Mouse (Mus musculus) megakaryocyte-erythroid progenitor cell, adult 5-6 weeks (primary cell): ENCODE measurements around the gene Wapl. TPM values are rescaled to one million over a fixed set of nuclear protein-coding genes. Genes with fewer than 3 reads are reported as not detected.

ENCODE experiments used
- ATAC-seq: replicated peaks from 2 replicates; pipeline ENCODE4 v1.8.0; 2016; ENCODE audit warnings: mild to moderate bottlenecking, inconsistent platforms; ENCODE audit not compliant: severe bottlenecking, poor library complexity, low FRiP score, low TSS enrichment
- total RNA-seq, 2 experiments: library from RNA; stranded (forward) in 1 of 2; stranded (reverse) in 1 of 2; fragments of 200-1000, 215-1000 nt in 1 of 2; fragments of >200 nt in 1 of 2; fragmentation: Nextera tagmentation in 1 of 2; gene quantifications; 2 replicates each; pipeline ENCODE4 v1.2.3; 2014 to 2017

Wapl gene
- total RNA-seq (2014; fragmentation: Nextera tagmentation) (102 and 161 TPM in 2 replicates), total RNA-seq (2017) (201 and 208 TPM in 2 replicates)

DNA sequence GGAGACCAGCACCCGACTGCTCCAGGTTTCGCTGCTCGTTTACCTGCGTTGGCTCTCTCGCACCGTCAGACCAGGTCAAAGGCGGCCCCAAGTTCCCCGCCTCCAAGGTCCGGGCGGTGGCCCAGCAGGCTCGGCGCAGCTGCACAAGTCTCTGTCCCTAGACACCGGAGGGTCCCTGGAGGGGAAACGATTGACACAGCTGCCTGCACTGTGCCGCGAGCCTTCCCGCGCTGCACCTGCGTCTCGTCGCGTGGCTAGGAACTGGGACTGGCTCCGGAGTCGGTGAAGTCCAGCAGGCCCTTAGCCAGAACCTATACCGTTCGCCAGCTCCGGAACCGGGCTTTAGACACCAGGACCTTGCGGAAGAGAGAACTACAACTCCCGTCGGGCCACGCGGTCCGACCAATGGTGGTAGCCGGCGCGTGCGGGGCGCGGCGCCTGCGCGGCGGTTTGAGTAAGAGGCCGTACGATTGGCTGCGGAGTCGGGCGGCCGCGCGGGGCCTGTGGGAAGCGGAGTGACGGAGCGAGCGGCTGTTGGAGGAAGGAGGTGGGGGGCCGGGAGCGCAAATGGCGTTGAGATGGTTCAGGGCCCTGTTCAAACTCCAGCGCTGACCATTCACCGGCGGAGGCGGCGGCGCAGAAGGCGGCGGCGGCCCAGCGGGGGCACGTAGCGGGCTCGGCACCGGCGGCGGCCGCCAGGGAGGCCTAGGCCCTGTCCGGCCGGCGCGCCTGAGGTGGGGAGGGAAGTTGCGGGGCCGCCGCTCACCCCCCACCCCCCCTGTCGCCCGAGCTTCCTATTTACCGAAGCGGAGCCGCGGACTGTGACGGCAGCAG is at the start of gene Wapl:
TSS of gene Wapl (plus strand) at position 534 of the 834 bp plus-strand sequence.
- peak; percentile 90 for ATAC-seq

DNA sequence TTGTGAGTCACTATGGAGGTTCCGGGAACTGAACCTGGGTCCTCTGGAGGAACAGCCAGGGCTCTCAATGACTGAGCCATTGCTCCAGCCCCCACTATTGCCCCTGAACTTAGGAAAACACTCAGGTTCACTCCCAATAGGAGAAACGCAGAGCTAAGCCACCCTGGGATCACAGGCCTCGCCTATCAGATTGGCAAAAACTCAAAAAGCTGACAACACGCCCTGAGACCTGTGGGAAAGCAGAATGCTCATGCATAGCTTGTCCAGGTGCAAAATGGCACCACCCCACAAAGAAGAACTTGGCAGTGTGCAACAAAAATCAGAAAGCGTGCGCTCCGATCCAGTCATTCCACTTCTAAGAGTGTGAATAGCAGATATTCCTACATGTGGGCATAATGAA is 46.9 kb upstream of the Wapl start:
- 0 out of 2 replicates have a peak, but pooled peaks have one; percentile 36 for ATAC-seq

DNA sequence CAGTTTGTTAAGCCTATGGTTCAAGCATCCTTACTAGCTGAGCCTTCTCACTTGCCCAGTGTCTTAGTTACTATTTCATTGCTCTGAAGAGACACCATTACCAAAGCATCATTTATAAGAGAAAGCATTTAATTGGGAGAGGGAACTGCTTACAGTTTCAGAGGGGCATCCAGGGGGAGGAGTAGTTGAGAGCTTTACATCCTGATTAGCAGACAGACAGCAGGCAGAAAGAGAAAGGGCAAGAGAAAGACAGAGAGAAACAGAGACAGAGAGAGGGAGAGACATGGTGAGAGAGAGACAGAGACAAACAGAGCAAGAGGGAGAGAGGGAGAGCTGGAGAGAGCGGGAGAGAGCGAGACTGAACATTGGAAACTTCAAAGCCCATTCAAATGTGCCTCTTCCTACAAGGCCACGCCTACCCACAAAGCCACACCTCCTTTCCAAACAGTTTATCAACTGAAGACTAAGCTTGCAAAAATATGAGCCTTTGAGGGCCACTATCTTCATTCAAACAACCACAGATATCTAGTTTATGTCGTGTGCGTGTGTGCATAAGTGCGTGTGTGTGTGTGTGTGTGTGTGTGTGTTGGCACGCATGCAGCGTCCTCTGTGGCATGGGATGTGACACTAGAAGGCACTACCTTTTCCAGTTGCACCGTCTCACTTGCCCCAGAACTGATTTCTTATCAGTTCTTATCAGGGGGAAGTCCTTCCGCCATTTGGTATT is 40.8 kb upstream of the Wapl start:
- ATAC-seq: peak; percentile 94

GRCm38 (mm10) chr14:34635192-34635591 is 38.5 kb upstream of the Wapl start:
- ATAC-seq: no peak

- ATAC-seq: no peak
Measured at GRCm38 (mm10) chr14:34635721-34636120, 38.0 kb upstream of the Wapl start.

DNA sequence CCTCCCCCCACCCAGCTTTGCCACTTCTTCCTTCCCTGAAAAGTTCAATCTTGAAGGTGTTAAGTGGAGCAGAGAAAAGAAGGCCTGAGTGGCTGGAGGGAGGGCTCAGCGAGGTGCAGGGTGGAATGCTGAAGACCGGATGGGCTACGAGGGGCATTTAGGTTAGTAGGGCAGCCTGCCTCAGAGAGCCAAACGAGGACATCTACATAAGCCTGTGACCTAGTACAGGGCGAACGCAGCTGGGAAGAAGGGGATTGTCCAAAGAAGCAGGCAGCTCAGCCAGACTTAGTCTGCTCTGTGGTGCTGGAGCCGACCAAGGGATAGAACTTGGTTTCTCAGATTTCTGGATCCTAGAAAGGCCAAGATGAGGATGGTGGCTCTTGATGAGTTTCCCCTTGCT is 29.6 kb upstream of the Wapl start:
- ATAC-seq: no peak

- ATAC-seq: no peak
Measured at GRCm38 (mm10) chr14:34647870-34648475, 25.8 kb upstream of the Wapl start.

DNA sequence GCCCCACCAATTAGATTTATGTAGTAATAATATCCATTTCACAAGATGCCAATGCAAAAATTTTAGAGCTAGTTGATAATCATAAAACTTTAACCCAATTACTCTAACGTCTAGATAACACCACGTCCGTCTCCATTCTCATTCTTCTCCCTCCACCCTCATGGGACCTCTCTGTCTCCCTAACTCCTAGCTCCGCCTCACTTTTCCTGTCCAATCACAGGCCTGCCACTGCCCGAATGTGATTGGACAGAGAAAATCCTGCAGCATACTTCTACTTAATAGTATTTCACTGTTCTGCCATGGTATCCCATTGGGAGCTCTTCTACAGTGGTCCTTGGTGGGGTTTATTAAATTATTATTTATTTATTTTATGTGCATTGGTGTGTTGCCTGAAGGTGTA is 16.6 kb upstream of the Wapl start:
- no peak for ATAC-seq

GRCm38 (mm10) chr14:34660351-34660787 is 13.4 kb upstream of the Wapl start:
- ATAC-seq: peak; percentile 85

DNA sequence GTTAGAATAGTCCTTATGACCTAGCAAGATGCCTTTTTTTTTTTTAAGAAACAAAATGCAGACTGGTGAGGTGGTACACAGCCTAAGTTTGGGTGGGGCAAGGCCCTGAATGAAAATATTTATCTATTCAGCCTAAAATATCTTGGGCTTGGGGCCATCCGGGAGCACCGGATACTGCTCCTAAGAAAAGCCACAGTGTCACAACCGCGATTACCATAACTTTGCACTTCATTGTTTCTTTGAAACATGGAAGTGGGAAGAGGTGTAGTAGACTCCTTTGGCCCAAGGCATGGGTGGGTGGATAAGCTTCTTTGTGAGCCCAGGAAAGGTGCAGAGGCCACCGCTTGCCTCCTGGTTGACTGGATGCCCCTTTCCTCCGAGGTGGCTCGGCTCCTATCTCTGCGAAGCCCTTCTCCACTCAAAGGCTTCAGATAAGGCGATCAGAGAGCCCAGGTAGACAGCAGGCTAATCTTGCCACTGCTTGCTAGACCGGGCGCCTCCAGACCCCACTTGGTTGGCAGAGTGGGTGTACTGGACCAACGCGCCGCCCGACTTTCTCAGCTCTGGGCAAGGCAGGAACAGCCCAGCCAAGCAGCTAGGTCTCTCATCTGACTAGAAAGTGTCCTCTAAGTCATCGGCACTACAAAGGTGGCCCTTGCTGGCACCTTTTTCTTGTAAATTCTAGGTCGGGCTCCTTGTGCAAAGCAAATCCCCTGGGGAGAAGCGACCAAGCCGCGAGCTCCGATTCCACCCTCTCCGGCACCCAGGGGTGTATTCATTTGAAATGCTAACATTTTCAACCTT is 12.7 kb upstream of the Wapl start:
- ATAC-seq: peak; percentile 60

- peak; percentile 68 for ATAC-seq
Measured at GRCm38 (mm10) chr14:34661621-34662477, 11.9 kb upstream of the Wapl start.

- ATAC-seq: no peak
Measured at GRCm38 (mm10) chr14:34662478-34662826, 11.3 kb upstream of the Wapl start.

DNA sequence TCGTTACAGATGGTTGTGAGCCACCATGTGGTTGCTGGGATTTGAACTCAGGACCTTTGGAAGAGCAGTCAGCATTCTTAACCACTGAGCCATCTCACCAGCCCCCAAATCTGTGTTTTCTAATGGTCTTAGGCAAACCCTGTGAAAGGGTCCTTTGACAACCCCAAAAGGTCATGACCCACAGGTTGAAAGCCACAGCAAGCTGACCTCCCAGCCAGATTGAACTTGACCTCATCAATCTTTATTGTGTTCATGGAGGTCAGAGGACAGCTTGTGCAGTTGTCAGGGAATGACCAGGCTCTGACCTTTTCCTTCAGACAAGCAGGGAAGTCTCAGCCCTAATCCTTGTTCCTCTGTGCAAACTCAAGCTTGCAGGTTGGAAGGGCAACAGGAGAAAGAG is 10.3 kb upstream of the Wapl start:
- no peak for ATAC-seq

GRCm38 (mm10) chr14:34669082-34669481 is 4.6 kb upstream of the Wapl start:
- ATAC-seq: no peak

- ATAC-seq: no peak
Measured at GRCm38 (mm10) chr14:34670256-34670655, 3.5 kb upstream of the Wapl start.

DNA sequence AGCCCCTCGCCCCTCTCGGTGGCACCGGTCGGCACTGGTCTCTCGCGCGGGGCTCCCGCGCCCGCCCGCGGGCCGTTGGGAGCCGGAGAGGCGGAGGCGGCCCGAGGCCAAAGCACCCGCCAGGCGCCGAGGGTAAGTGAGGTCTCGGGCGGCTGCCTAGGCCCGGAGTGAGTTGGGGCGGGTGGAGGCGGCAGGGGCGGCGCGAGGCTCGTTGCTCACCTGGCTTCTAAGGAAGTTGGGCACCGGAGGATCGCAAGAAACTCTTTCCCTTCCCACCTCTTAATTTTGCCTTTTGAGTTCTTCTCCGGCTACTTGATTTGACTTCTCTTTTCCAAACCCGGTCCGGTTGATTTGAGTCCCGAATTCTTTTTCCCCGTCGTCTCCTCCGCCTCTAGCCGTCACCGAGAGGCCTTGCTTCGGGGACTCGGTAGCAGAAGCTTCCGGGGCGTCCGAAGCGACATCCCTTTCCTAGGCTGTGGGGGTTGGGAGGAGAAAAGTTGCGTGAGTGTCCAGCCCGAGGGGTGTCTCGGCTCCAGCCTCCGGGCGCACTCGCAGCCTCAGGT is 582 bp downstream of the Wapl start:
- no peak; the same call in 1 of the 2 replicates for ATAC-seq

DNA sequence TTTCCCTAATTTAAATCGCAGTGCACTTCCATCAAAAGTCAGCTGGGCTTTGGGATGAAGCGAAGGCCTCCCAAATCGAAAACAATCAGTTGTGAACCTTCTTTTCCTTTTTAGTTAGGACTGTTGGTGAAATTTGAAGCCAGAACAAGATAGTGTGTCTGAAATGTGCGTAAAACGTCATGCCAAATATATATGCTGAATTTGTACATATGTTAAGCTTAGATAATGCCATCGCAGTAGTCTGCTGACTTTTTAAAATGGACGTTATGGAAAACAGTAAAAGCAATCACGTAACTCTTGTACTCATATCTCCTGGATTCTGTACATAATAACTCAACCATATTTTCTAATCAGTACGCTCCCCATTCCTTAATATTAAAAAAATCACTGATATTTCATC is 1.2 kb downstream of the Wapl start:
- peak; percentile 56; the same call in 1 of the 2 replicates for ATAC-seq

DNA sequence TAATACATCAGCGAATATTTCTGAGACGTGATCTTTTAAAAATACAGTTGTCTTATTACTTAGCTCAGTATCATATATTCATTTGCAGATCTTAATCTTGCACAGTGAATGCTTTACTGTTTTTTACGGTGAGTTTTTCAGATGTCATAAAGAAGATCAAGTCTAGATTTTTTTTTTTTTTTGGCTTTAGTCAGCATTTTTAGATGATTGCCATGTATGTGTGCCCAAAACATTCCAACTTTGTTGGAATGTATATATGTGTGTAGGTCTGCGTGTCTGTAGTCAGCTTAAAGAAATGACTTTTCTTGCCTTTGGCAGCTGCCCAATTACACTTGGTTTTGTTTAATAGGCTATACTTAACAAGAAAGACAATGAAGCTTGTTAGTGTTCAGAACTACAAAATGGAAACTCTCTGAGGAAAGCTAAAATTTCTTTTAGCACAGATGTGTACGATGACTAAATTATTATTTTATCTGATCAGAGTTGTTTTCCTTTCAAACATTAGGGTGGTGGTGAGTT is 1.7 kb downstream of the Wapl start:
- no peak for ATAC-seq
